Mouse (Mus musculus) limb, embryonic 11.5 days (tissue): Measurements from ENCODE around the gene Nova1. TPM values are rescaled to one million over a fixed set of nuclear protein-coding genes. Genes with fewer than 3 reads are reported as not detected.

Experiments used
- ATAC-seq: fragments of 200-750 bp; cut with Nextera tagmentation; 2 replicates; pipeline ENCODE4 v1.8.0; 2017; ENCODE audit warnings: low read depth; ENCODE audit not compliant: insufficient number of reproducible peaks, low FRiP score, low TSS enrichment
- DNase-seq: peaks from one replicate; pipeline ENCODE4 v3.0.0-alpha.2; 2015; ENCODE audit warnings: low spot score
- H3K27ac ChIP-seq: fragments of 300-500 bp; sonication (generic); replicated peaks from 2 replicates; pipeline ENCODE4 v1.5.1; 2014; ENCODE audit warnings: low read depth, mild to moderate bottlenecking, low read length
- H3K27me3 ChIP-seq: fragments of 300-500 bp; sonication (generic); 2 replicates; pipeline ENCODE4 v1.6.1; 2014; ENCODE audit warnings: mild to moderate bottlenecking, low read length, mixed read lengths; ENCODE audit not compliant: control insufficient read depth, insufficient read depth
- H3K36me3 ChIP-seq: fragments of 300-500 bp; sonication (generic); 2 replicates; pipeline ENCODE4 v1.6.1; 2014; ENCODE audit warnings: mild to moderate bottlenecking, low read length, moderate library complexity, mixed read lengths; ENCODE audit not compliant: control insufficient read depth, insufficient read depth
- H3K4me1 ChIP-seq: fragments of 300-500 bp; sonication (generic); 2 replicates; pipeline ENCODE4 v1.6.1; 2014; ENCODE audit warnings: low read length, mixed read lengths; ENCODE audit not compliant: control insufficient read depth, insufficient read depth
- H3K4me2 ChIP-seq: fragments of 300-500 bp; sonication (generic); 2 replicates; pipeline ENCODE4 v1.6.1; 2014; ENCODE audit warnings: low read depth, mild to moderate bottlenecking, moderate library complexity; ENCODE audit not compliant: severe bottlenecking
- H3K4me3 ChIP-seq: fragments of 300-500 bp; sonication (generic); 2 replicates; pipeline ENCODE4 v1.5.1; 2014; ENCODE audit warnings: low read depth, low read length
- H3K9ac ChIP-seq: fragments of 300-500 bp; sonication (generic); 2 replicates; pipeline ENCODE4 v1.6.1; 2014; ENCODE audit warnings: mild to moderate bottlenecking, low read length
- H3K9me3 ChIP-seq: fragments of 300-500 bp; sonication (generic); 2 replicates; pipeline ENCODE4 v1.6.1; 2016; ENCODE audit warnings: low read length; ENCODE audit not compliant: control insufficient read depth
- WGBS: fragments of 180-500 bp; shearing (Covaris S2); extraction: QIAGEN DNeasy Blood & Tissue Kit; methylation state at CpG from one replicate; pipeline ENCODE4 v1.1.7; 2014; 5-methylcytosine and 5-hydroxymethylcytosine counted together
- polyA plus RNA-seq: library from polyadenylated mRNA; unstranded; fragments of >200 nt; fragmentation: Nextera tagmentation; extraction: Ambion mirVana; gene quantifications from 2 replicates; pipeline ENCODE4 v1.2.1, GENCODE M21; 2014

The Nova1 gene
- 1.6 and 1.9 TPM in 2 replicates for polyA plus RNA-seq

- 1% methylated on average over 25 of the region's 68 CpGs for WGBS
- H3K36me3 ChIP-seq, result no peaks in the 10 kb centered on the region
- ATAC-seq (peak; percentile 83), DNase-seq (peak; percentile 78)
- peak within 1 kb of the TSS; percentile 54 for H3K4me2 ChIP-seq
- no peaks in the 10 kb centered on the region for H3K4me1 ChIP-seq
- no peaks in the 10 kb centered on the region for H3K27me3 ChIP-seq
- H3K9ac ChIP-seq, result peak within 1 kb of the TSS; percentile 78
- H3K27ac ChIP-seq, result peak within 1 kb of the TSS; percentile 72; the same call in 1 of the 2 replicates
- H3K4me3 ChIP-seq, result peak within 1 kb of the TSS; percentile 74
- H3K9me3 ChIP-seq, result no peaks in the 10 kb centered on the region
Observed at GRCm38 (mm10) chr12:46818856-46819347, at the start of gene Nova1. Gene Nova1, minus strand, starts transcription at chr12:46818929.

- Histone ChIP-seq H3K36me3 (no peaks in the 10 kb centered on the region), H3K27me3 (no peaks in the 10 kb centered on the region), H3K27ac (peak overlapping the region; percentile 72; the same call in 1 of the 2 replicates), H3K9ac (peak overlapping the region; percentile 78), H3K4me1 (no peaks in the 10 kb centered on the region), H3K9me3 (no peaks in the 10 kb centered on the region), H3K4me2 (peak overlapping the region; percentile 54), H3K4me3 (peak overlapping the region; percentile 74)
- under 1% methylated on average over 56 of the region's 57 CpGs for WGBS
- ATAC-seq (peak; percentile 97), DNase-seq (peak; percentile 97)
Observed at GRCm38 (mm10) chr12:46819348-46820022, 756 bp upstream of the Nova1 start.

- Histone ChIP-seq H3K4me1 (no peaks in the 10 kb centered on the region), H3K27me3 (no peaks in the 10 kb centered on the region), H3K4me2 (peak overlapping the region; percentile 54), H3K27ac (0 out of 2 replicates have a peak overlapping the region, but pooled peaks have one; percentile 12), H3K9me3 (no peaks in the 10 kb centered on the region), H3K36me3 (no peaks in the 10 kb centered on the region), H3K4me3 (peak overlapping the region; percentile 74), H3K9ac (peak overlapping the region; percentile 78)
- WGBS, result under 1% methylated on average over 59 of the region's 61 CpGs
- peak; percentile 48; the same call in 1 of the 2 replicates for ATAC-seq
- DNase-seq, result peak; percentile 62
Observed at GRCm38 (mm10) chr12:46818021-46818855, 491 bp downstream of the Nova1 start.

GRCm38 (mm10) chr12:46817211-46817803 lies 1.4 kb downstream of the Nova1 start:
- WGBS, result 16% methylated on average over 14 of the region's 14 CpGs

GRCm38 (mm10) chr12:46816291-46816690 lies 2.4 kb downstream of the Nova1 start:
- no peak for ATAC-seq
- no peaks in the 10 kb centered on the region for H3K36me3 ChIP-seq
- H3K4me1 ChIP-seq, result no peaks in the 10 kb centered on the region
- WGBS, result 95% methylated on average over 3 of the region's 3 CpGs
- no peak overlapping the region for H3K4me3 ChIP-seq
- H3K27ac ChIP-seq, result no peak overlapping the region
- H3K9me3 ChIP-seq, result no peaks in the 10 kb centered on the region
- no peak for DNase-seq
- no peak overlapping the region for H3K9ac ChIP-seq
- H3K27me3 ChIP-seq, result no peaks in the 10 kb centered on the region
- H3K4me2 ChIP-seq, result no peak overlapping the region

More at GRCm38 (mm10) chr12:46817211-46817803, 1.4 kb downstream of the Nova1 start:
- Histone ChIP-seq H3K27me3 (no peaks in the 10 kb centered on the region), H3K4me1 (no peaks in the 10 kb centered on the region), H3K9ac (no peak overlapping the region), H3K27ac (no peak overlapping the region), H3K9me3 (no peaks in the 10 kb centered on the region), H3K36me3 (no peaks in the 10 kb centered on the region), H3K4me3 (no peak overlapping the region), H3K4me2 (peak overlapping the region; percentile 54; the same call in 1 of the 2 replicates)
- ATAC-seq (no peak), DNase-seq (no peak)

GRCm38 (mm10) chr12:46815697-46816096 lies 3.0 kb downstream of the Nova1 start:
- no peak overlapping the region for H3K4me3 ChIP-seq
- no peaks in the 10 kb centered on the region for H3K9me3 ChIP-seq
- no peaks in the 10 kb centered on the region for H3K27me3 ChIP-seq
- no peaks in the 10 kb centered on the region for H3K4me1 ChIP-seq
- no peak for ATAC-seq
- 83% methylated on average over 5 of the region's 5 CpGs for WGBS
- DNase-seq, result no peak
- no peak overlapping the region for H3K27ac ChIP-seq
- no peak overlapping the region for H3K9ac ChIP-seq
- no peak overlapping the region for H3K4me2 ChIP-seq
- no peaks in the 10 kb centered on the region for H3K36me3 ChIP-seq

GRCm38 (mm10) chr12:46814820-46815219 lies 3.9 kb downstream of the Nova1 start:
- H3K27me3 ChIP-seq, result no peaks in the 10 kb centered on the region
- ATAC-seq (no peak), DNase-seq (no peak)
- H3K36me3 ChIP-seq, result no peaks in the 10 kb centered on the region
- no peak overlapping the region for H3K4me3 ChIP-seq
- H3K4me2 ChIP-seq, result no peak overlapping the region
- H3K4me1 ChIP-seq, result no peaks in the 10 kb centered on the region
- H3K9ac ChIP-seq, result no peak overlapping the region
- H3K27ac ChIP-seq, result no peak overlapping the region
- WGBS, result 93% methylated on average over 4 of the region's 4 CpGs
- H3K9me3 ChIP-seq, result no peaks in the 10 kb centered on the region

- 78% methylated on average over 1 of the region's 1 CpGs for WGBS
- H3K27me3 ChIP-seq, result no peaks in the 10 kb centered on the region
- no peak for DNase-seq
Observed at GRCm38 (mm10) chr12:46801311-46801710, 17.4 kb downstream of the Nova1 start.

More at GRCm38 (mm10) chr12:46801311-46801710, 17.4 kb downstream of the Nova1 start:
- Histone ChIP-seq H3K36me3 (no peaks in the 10 kb centered on the region), H3K4me3 (no peak overlapping the region), H3K27ac (no peak overlapping the region), H3K9me3 (no peaks in the 10 kb centered on the region), H3K4me2 (no peak overlapping the region), H3K9ac (no peak overlapping the region), H3K4me1 (no peaks in the 10 kb centered on the region)
- no peak for ATAC-seq
